Mouse (Mus musculus) bone marrow macrophage, adult 2 months (primary cell): ENCODE measurements at regions not wholly inside any gene's neighbourhood (a gene's known extent, or its start where the extent isn't known, plus 50 kb on each side); places are given as distances from the start of the nearest gene placed in this dataset.

ENCODE experiments used
- H3K27ac ChIP-seq: 2 replicates; pipeline ENCODE4 v1.5.1; 2012; ENCODE audit warnings: low read depth, low read length; ENCODE audit not compliant: insufficient read depth
- H3K4me1 ChIP-seq: 2 replicates; pipeline ENCODE4 v1.6.1; 2012; ENCODE audit warnings: low read length; ENCODE audit not compliant: control insufficient read depth, insufficient read depth
- H3K4me3 ChIP-seq: 2 replicates; pipeline ENCODE4 v1.5.1; 2012; ENCODE audit warnings: mild to moderate bottlenecking, low read length, moderate library complexity; ENCODE audit not compliant: insufficient read depth
- CTCF ChIP-seq: IDR thresholded peaks from 2 replicates; pipeline ENCODE4 v1.5.1; 2012; ENCODE audit warnings: low read depth, mild to moderate bottlenecking, low read length, moderate library complexity
- POLR2A ChIP-seq: IDR thresholded peaks from 2 replicates; pipeline ENCODE4 v1.6.1; 2012; ENCODE audit warnings: mild to moderate bottlenecking, low read depth, low read length, borderline replicate concordance

DNA sequence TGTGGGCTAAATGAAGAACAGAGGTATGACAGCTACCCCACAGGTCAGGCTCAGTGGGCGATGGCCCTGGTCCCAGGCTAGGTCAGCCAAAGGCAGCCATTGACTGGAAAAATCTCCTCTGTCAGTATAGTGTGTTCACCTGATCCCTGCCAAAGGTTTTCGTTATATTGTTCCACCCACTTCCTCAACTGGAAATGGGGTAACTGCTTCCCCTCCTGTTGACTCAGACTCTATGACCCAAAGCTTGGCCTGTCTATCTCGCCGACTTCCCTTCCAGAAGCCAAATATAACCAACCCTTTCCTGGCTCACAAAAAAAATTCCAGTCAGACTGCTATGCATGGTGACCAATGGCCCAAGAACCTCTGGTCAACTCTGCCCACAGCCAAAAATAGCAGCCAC is 437.0 kb upstream of the Smim15 start:
- H3K27ac ChIP-seq = no peak overlapping the region
- H3K4me3 ChIP-seq = no peak overlapping the region
- H3K4me1 ChIP-seq = peaks cover 12% of the 10 kb centered on the region
- TF ChIP-seq POLR2A = no peak

DNA sequence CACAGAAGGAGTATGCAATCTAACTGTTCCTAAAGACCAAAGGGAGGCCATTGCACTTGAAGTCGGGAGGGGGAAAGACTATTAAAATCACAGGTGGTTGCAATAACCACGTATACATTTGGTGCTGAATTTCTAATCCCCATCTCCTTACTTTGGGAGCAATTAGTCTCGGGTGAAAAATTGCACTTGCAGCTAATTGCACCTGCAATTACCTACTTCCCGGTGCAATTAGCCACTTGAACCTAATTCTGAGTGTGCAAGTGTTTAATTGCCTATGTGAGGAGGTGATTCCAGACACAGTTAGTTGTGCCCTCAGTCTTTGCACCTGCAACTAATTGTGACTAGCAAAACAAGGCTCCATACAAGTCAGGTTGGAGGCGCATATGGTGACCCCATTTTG is 442.1 kb upstream of the Smim15 start:
- H3K4me3 ChIP-seq = no peak overlapping the region
- peaks cover 9% of the 10 kb centered on the region for H3K4me1 ChIP-seq
- no peak overlapping the region for H3K27ac ChIP-seq
- TF ChIP-seq POLR2A = no peak

DNA sequence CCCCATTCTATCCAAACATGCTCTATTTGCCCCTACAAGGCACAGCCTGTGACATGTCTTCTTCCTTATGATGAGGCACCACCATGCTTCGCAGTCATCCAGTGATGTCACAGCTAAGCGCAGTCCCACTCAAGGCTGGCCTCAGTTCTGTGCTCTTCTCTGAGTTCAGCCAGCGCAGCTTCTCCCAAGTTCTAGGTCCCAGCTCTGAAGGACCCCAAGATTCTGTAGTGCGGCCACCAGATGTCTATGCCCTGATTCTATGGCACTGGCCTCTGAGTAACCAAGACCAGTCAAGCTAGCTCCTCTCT is 443.2 kb upstream of the Smim15 start:
- Histone ChIP-seq H3K27ac (no peak overlapping the region), H3K4me1 (peaks cover 9% of the 10 kb centered on the region), H3K4me3 (no peak overlapping the region)
- TF ChIP-seq POLR2A = no peak
- no peak for TF ChIP-seq CTCF

DNA sequence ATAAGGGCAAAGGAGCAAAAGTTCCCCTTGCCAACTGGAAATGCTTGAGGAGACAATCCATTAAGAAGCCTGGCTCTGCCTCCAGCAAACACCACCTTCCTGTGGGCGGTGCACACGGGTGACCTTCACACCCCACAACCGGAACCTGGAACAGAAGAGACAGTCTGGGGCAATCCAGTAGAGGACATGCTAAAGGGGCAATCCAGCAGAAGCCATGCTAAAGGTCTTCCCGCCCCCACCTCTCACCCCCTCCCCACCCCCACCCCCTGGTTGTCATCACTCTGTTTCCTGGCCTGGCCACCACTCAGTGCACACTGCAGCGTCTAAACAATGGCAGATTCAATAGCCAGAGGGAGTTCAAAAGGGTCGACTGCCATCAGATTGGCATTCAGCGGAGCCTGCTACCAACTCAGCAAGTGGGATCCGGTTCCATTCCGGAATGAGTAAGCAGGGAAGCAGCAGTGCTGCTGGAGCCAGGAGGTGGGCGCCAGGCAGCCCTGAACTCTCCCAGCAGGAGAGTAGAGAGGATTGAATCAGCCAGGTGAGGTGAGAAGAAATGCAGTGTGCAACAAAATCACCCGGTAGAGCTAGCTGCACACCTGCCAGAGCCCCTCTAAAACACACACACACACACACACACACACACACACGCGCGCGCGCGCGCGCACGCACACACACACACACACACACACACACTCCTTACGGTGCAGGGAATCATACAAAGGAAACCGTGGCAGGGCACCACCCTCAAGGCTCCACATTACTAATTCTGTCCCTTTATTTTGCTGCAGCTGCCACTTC is 443.7 kb upstream of the Smim15 start:
- H3K4me3 ChIP-seq = no peak overlapping the region
- H3K4me1 ChIP-seq = peaks cover 9% of the 10 kb centered on the region
- TF ChIP-seq CTCF = no peak
- TF ChIP-seq POLR2A = no peak
- H3K27ac ChIP-seq = no peak overlapping the region

DNA sequence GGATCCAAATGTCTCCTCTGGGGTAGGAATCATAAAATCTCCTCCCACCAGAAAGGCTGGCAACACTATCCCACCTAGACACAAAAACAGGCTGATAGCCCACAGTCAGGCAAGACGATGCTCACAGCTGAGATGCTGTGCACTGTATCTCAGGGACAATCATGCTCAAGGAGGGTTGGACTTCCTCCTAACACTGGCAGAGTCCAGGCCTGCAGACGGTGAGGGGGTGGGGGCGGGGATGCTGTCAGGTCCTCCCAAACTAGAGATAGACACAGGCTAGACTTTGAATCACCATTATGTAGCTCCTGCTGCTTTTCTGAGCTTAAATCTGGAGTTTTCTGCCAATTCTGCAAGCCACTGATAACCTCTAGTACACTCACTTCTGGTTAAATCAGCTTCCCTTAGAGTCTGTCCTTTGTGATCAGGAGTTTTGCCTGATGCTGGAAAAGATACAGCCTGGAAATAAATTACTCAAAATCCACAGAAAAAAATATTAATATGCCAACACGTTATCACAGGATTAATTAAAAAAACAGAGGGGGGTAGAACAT is 445.1 kb upstream of the Smim15 start:
- H3K4me3 ChIP-seq = no peak overlapping the region
- H3K27ac ChIP-seq = no peak overlapping the region
- peaks cover 9% of the 10 kb centered on the region for H3K4me1 ChIP-seq
- TF ChIP-seq CTCF (no peak), POLR2A (no peak)

DNA sequence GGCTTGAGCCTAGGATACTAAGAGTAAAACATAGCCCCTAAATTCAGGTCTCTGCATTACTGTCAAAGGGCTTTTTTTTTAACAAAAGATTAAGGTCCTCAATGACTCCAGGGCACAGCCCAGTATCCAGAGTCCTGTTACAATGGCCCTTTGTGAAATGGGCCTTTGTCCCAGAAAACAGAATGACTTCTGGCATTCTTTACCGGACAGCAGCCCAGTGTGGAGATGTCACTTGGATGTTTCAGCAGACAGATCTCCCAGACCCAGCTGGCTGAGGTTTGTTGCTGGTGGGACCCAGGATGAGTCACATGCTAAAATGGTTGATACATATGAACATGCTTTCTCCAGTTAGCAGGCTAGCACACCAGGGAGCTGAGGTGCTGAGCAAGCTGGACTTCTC is 445.9 kb upstream of the Smim15 start:
- TF ChIP-seq CTCF = no peak
- no peak overlapping the region for H3K27ac ChIP-seq
- no peak overlapping the region for H3K4me3 ChIP-seq
- peaks cover 9% of the 10 kb centered on the region for H3K4me1 ChIP-seq

DNA sequence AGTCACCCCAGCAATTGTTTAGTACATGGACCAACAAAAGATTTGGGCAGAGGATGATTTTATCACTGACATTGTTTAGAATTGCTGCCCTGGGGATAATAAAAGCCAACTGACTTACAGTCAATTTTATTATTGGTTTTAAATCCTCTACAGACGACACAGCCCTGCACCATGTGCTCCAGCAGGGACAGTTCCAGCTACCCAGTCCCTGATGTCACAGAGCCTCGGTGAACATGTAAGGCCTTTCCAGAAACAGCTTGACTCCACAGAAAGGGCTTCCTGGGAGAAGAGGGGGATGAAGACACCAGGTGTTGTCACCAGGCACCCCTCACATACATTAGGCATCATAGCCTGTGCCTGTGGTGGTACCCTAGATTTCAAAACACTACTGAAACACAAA is 447.0 kb upstream of the Smim15 start:
- TF ChIP-seq CTCF (no peak), POLR2A (no peak)
- H3K27ac ChIP-seq = no peak overlapping the region
- H3K4me3 ChIP-seq = no peak overlapping the region
- H3K4me1 ChIP-seq = peaks cover 9% of the 10 kb centered on the region

DNA sequence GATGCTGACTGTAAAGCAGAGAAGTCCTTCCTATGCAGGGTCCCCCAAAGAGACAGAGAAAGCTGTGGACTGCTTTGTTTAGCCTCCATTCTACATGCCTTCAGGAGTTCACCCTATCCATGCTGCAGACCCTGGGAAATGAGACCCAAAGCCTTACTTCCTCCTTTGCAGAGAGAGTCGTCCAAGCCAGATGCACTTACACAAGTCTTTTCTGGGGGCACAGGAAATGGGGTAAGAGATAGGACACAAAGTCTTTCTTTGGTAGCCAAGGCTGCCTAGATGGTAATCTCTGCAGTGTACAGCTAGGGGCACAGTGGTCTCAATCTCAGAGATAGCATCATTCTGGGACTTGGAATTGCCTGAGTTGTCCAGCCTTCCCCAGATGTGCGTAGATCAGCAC is 448.1 kb upstream of the Smim15 start:
- Histone ChIP-seq H3K4me3 (no peak overlapping the region), H3K27ac (no peak overlapping the region), H3K4me1 (peaks cover 9% of the 10 kb centered on the region)
- no peak for TF ChIP-seq CTCF
- TF ChIP-seq POLR2A = no peak

DNA sequence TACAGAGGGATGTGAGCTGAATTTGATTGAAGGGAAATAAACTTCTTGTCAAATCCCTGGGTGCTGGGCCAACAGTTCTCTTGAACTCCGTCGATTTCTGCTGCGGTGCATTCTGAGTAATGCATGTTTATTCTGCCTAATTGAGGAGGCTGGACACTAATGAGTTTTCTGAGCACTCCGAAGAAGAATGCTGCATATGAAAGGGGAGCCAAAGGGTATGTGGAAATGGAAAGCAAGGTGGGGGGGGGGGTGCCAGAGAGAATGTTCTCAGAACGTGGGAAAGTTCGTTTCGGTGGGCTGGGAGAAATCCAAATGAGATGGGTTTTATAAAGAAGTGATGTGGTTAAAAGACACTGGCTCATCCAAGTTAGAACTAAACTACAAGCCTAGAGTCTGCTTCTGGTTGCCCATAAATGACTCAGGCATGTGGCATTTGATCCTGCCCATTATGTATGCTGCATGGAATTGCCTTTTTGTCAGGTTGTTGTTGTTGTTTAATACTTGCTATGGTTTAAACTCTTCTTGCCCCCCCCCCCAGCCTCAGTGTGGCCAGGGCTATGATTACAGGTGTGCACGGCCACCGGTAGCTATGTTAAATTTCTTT is 455.7 kb upstream of the Smim15 start:
- TF ChIP-seq CTCF (no peak), POLR2A (no peak)
- H3K4me3 ChIP-seq = no peak overlapping the region
- no peaks in the 10 kb centered on the region for H3K4me1 ChIP-seq
- no peak overlapping the region for H3K27ac ChIP-seq

DNA sequence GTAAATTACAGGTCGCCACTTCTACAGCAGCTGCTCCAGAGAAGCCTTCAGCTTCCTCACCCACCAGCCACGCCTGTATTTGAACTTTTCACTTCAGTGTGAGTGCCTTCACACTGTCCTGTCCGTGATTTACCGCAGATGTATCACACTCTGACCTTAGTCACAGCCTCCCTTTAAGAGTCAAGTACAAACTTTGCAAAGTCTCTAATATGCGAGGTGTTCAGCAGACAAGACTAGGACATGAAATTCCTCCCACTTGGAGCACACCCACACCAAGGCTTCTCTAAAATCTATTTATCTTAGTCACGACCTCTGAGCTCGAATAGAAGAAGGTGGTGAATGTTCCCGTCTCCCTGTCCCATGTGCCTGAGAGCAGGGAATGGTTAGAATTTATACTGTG is 456.6 kb upstream of the Smim15 start:
- H3K4me1 ChIP-seq = no peaks in the 10 kb centered on the region
- no peak overlapping the region for H3K4me3 ChIP-seq
- TF ChIP-seq POLR2A (no peak), CTCF (no peak)
- H3K27ac ChIP-seq = no peak overlapping the region
